Mouse (Mus musculus): Measurements from ENCODE around the gene Slc51a.
"Not testable (repeated sequence)": the region's sequence is repeated elsewhere in the genome, so short reads cannot be mapped to it uniquely, and the experiment has no call there.

Gene Slc51a

GRCm38 (mm10) chr16:32468488-32468887 lies 19.2 kb downstream of the Slc51a start:
- no peak for DNase-seq (ENCODE audit: low spot score)

- DNase-seq (ENCODE audit: low spot score): no peak
Measured at GRCm38 (mm10) chr16:32464908-32465307, 22.8 kb downstream of the Slc51a start.

- DNase-seq (ENCODE audit: low spot score): no peak
Measured at GRCm38 (mm10) chr16:32463426-32463825, 24.3 kb downstream of the Slc51a start.

- DNase-seq (ENCODE audit: low spot score): no peak
Measured at GRCm38 (mm10) chr16:32462950-32463349, 24.7 kb downstream of the Slc51a start.

GRCm38 (mm10) chr16:32461713-32462112 lies 26.0 kb downstream of the Slc51a start:
- DNase-seq (ENCODE audit: low spot score): no peak

GRCm38 (mm10) chr16:32460518-32460917 lies 27.2 kb downstream of the Slc51a start:
- DNase-seq (ENCODE audit: low spot score): no peak

- peak; percentile 57 for DNase-seq (ENCODE audit: low spot score)
Measured at GRCm38 (mm10) chr16:32457589-32458386, 29.9 kb downstream of the Slc51a start.

GRCm38 (mm10) chr16:32456761-32457160 lies 30.9 kb downstream of the Slc51a start:
- DNase-seq (ENCODE audit: low spot score): no peak

- no peak for DNase-seq (ENCODE audit: low spot score)
Measured at GRCm38 (mm10) chr16:32456086-32456485, 31.6 kb downstream of the Slc51a start.

GRCm38 (mm10) chr16:32454646-32455045 lies 33.0 kb downstream of the Slc51a start:
- no peak for DNase-seq (ENCODE audit: low spot score)

- no peak for DNase-seq (ENCODE audit: low spot score)
Measured at GRCm38 (mm10) chr16:32453102-32453501, 34.6 kb downstream of the Slc51a start.

GRCm38 (mm10) chr16:32450133-32450532 lies 37.5 kb downstream of the Slc51a start:
- no peak for DNase-seq (ENCODE audit: low spot score)

- DNase-seq (ENCODE audit: low spot score): no peak
Measured at GRCm38 (mm10) chr16:32449665-32450064, 38.0 kb downstream of the Slc51a start.

- no peak for DNase-seq (ENCODE audit: low spot score)
Measured at GRCm38 (mm10) chr16:32446563-32447138, 41.0 kb downstream of the Slc51a start.

- DNase-seq (ENCODE audit: low spot score): no peak
Measured at GRCm38 (mm10) chr16:32445558-32445957, 42.1 kb downstream of the Slc51a start.

- DNase-seq (ENCODE audit: low spot score): not testable (repeated sequence)
Measured at GRCm38 (mm10) chr16:32444615-32445014, 43.1 kb downstream of the Slc51a start.

GRCm38 (mm10) chr16:32441432-32441831 lies 46.2 kb downstream of the Slc51a start:
- no peak for DNase-seq (ENCODE audit: low spot score)

- DNase-seq (ENCODE audit: low spot score): no peak
Measured at GRCm38 (mm10) chr16:32437266-32437665, 50.4 kb downstream of the Slc51a start.

GRCm38 (mm10) chr16:32436657-32437056 lies 51.0 kb downstream of the Slc51a start:
- no peak for DNase-seq (ENCODE audit: low spot score)

GRCm38 (mm10) chr16:32434691-32435090 lies 53.0 kb downstream of the Slc51a start:
- no peak for DNase-seq (ENCODE audit: low spot score)

GRCm38 (mm10) chr16:32434066-32434465 lies 53.6 kb downstream of the Slc51a start:
- no peak for DNase-seq (ENCODE audit: low spot score)

GRCm38 (mm10) chr16:32433138-32433537 lies 54.5 kb downstream of the Slc51a start:
- DNase-seq (ENCODE audit: low spot score): no peak

GRCm38 (mm10) chr16:32431926-32432325 lies 55.8 kb downstream of the Slc51a start:
- no peak for DNase-seq (ENCODE audit: low spot score)
